Mouse (Mus musculus): Measurements from ENCODE around the gene Parp2.

- TF ChIP-seq POLR2A (IDR thresholded peaks at IDR 0.05; ENCODE audit: insufficient read length, low read depth) = no peak
- TF ChIP-seq CEBPB (IDR thresholded peaks at IDR 0.05; ENCODE audit: insufficient read depth, poor library complexity, severe bottlenecking) = no peak
- TF ChIP-seq MYOG (IDR thresholded peaks at IDR 0.05; ENCODE audit: control insufficient read depth in 1 of 3, insufficient read depth in 1 of 3, insufficient read length in 2 of 3, low read depth in 2 of 3) = no peak
- no peak for TF ChIP-seq E2F4 (IDR thresholded peaks at IDR 0.05; ENCODE audit: insufficient read depth)
- no peak for TF ChIP-seq TCF12 (IDR thresholded peaks at IDR 0.05; ENCODE audit: insufficient read depth, poor library complexity, severe bottlenecking)
- no peak for TF ChIP-seq SRF (IDR thresholded peaks at IDR 0.05; ENCODE audit: control insufficient read depth, insufficient read length, low read depth)
- TF ChIP-seq USF1 (IDR thresholded peaks at IDR 0.05; ENCODE audit: low read depth) = no peak
- no peak for TF ChIP-seq TCF3 (IDR thresholded peaks at IDR 0.05; ENCODE audit: insufficient read length, low read depth)
- TF ChIP-seq POLR2AphosphoS2 (IDR thresholded peaks at IDR 0.05; ENCODE audit: insufficient read length, low read depth) = no peak
- TF ChIP-seq MAX (IDR thresholded peaks at IDR 0.05; ENCODE audit: low read depth) = no peak
- no peak for TF ChIP-seq REST (IDR thresholded peaks at IDR 0.05; ENCODE audit: insufficient read depth, insufficient read length)
- no peak for TF ChIP-seq MYOD1 (IDR thresholded peaks at IDR 0.05; ENCODE audit: control insufficient read depth in 1 of 3, insufficient read length in 2 of 3, low read depth in 2 of 3)
Measured at GRCm38 (mm10) chr14:50866966-50867365, 59.3 kb downstream of the Parp2 start.
